Mouse (Mus musculus) MEL (cell line): Measurements from ENCODE around the gene Gm960.

Experiments used
- GATA1 ChIP-seq: IDR thresholded peaks from 2 replicates; pipeline ENCODE4 v1.6.1; 2011; ENCODE audit warnings: low read depth, low read length, improper control_type of control experiment
- ZMIZ1 ChIP-seq: IDR thresholded peaks from 2 replicates; pipeline ENCODE4 v1.6.1; 2012; ENCODE audit warnings: low read depth, mild to moderate bottlenecking, inconsistent platforms, low read length, improper control_type of control experiment, moderate library complexity

- TF ChIP-seq ZMIZ1 (no peak), GATA1 (no peak)
Observed at GRCm38 (mm10) chr19:4628819-4629218, 69.6 kb downstream of the Gm960 start.
